Mouse (Mus musculus) MEL (cell line): Measurements from ENCODE around the gene Hectd4. TPM values are rescaled to one million over a fixed set of nuclear protein-coding genes. Genes with fewer than 3 reads are reported as not detected.

Experiments
- DNase-seq: peaks from one replicate; pipeline ENCODE4 v3.0.0; 2011; ENCODE audit warnings: low read depth, low spot score
- H3K27ac ChIP-seq: 2 replicates; pipeline ENCODE4 v1.5.1; 2012; ENCODE audit warnings: low read depth, mild to moderate bottlenecking, control low read depth, low read length, moderate library complexity; ENCODE audit not compliant: control insufficient read depth
- H3K27me3 ChIP-seq, 2 experiments: fragments of 150-350 bp in 1 of 2; sonication (generic) in 1 of 2; 2 replicates each; pipeline ENCODE4 v1.6.1; 2012; ENCODE audit warnings: low read length in 2 of 2, mild to moderate bottlenecking in 2 of 2, improper control_type of control experiment in 1 of 2, moderate library complexity in 1 of 2; ENCODE audit not compliant: insufficient read depth in 2 of 2, control insufficient read depth in 1 of 2
- H3K36me3 ChIP-seq, 2 experiments: 2 replicates each; pipeline ENCODE4 v1.6.1; 2012 to 2014; ENCODE audit warnings: low read length in 2 of 2, improper control_type of control experiment in 1 of 2, inconsistent platforms in 1 of 2, mild to moderate bottlenecking in 1 of 2; ENCODE audit not compliant: insufficient read depth in 2 of 2, control insufficient read depth in 1 of 2
- H3K4me1 ChIP-seq, 2 experiments: fragments of 150-350 bp in 1 of 2; sonication (generic) in 1 of 2; 2 replicates each; pipeline ENCODE4 v1.6.1; 2012; ENCODE audit warnings: low read length in 2 of 2, improper control_type of control experiment in 1 of 2, mild to moderate bottlenecking in 1 of 2; ENCODE audit not compliant: insufficient read depth in 2 of 2, control insufficient read depth in 1 of 2
- H3K4me3 ChIP-seq, 2 experiments: fragments of 150-350 bp in 1 of 2; sonication (generic) in 1 of 2; 2 replicates each; pipeline ENCODE4 v1.5.1; 2012; ENCODE audit warnings: low read depth in 2 of 2, low read length in 2 of 2, mild to moderate bottlenecking in 2 of 2, moderate library complexity in 2 of 2, control low read depth in 1 of 2, improper control_type of control experiment in 1 of 2; ENCODE audit not compliant: control insufficient read depth in 1 of 2, insufficient read depth in 1 of 2
- H3K79me2 ChIP-seq: 2 replicates; pipeline ENCODE4 v1.6.1; 2012; ENCODE audit warnings: mild to moderate bottlenecking, low read length, moderate library complexity; ENCODE audit not compliant: control insufficient read depth, poor library complexity, insufficient read depth
- H3K9ac ChIP-seq: 2 replicates; pipeline ENCODE4 v1.6.1; 2012; ENCODE audit warnings: low read depth, mild to moderate bottlenecking, control low read depth, low read length, moderate library complexity; ENCODE audit not compliant: control insufficient read depth, poor library complexity, severe bottlenecking
- H3K9me3 ChIP-seq: fragments of 150-350 bp; sonication (generic); replicated peaks from 2 replicates; pipeline ENCODE4 v1.6.1; 2012; ENCODE audit warnings: mild to moderate bottlenecking, low read length, improper control_type of control experiment, moderate library complexity; ENCODE audit not compliant: insufficient read depth
- E2F4 ChIP-seq: IDR thresholded peaks from 2 replicates; pipeline ENCODE4 v1.6.1; 2011; ENCODE audit warnings: low read depth, low read length, improper control_type of control experiment, borderline replicate concordance
- EP300 ChIP-seq, 2 experiments: IDR thresholded peaks; 2 replicates each; pipeline ENCODE4 v1.6.1; 2011; ENCODE audit warnings: improper control_type of control experiment in 2 of 2, low read length in 2 of 2, low read depth in 1 of 2, mild to moderate bottlenecking in 1 of 2
- GABPA ChIP-seq: IDR thresholded peaks from 2 replicates; pipeline ENCODE4 v1.6.1; 2012; ENCODE audit warnings: low read depth, mild to moderate bottlenecking, inconsistent platforms, low read length, improper control_type of control experiment, moderate library complexity
- HCFC1 ChIP-seq: IDR thresholded peaks from 2 replicates; pipeline ENCODE4 v1.6.1; 2012; ENCODE audit warnings: low read depth, mild to moderate bottlenecking, inconsistent platforms, low read length, improper control_type of control experiment, moderate library complexity
- MAFK ChIP-seq: IDR thresholded peaks from 2 replicates; pipeline ENCODE4 v1.6.1; 2011; ENCODE audit warnings: low read depth, mild to moderate bottlenecking, low read length, improper control_type of control experiment, borderline replicate concordance
- MAX ChIP-seq: IDR thresholded peaks from 2 replicates; pipeline ENCODE4 v1.6.1; 2011; ENCODE audit warnings: low read length, improper control_type of control experiment
- MEF2A ChIP-seq: IDR thresholded peaks from 2 replicates; pipeline ENCODE4 v1.6.1; 2014; ENCODE audit warnings: low read depth, mild to moderate bottlenecking, inconsistent platforms, low read length, improper control_type of control experiment; ENCODE audit not compliant: poor library complexity, insufficient replicate concordance, severe bottlenecking; ENCODE audit errors: extremely low read depth
- MXI1 ChIP-seq: IDR thresholded peaks from 2 replicates; pipeline ENCODE4 v1.6.1; 2011; ENCODE audit warnings: mild to moderate bottlenecking, low read depth, low read length, improper control_type of control experiment
- NRF1 ChIP-seq: IDR thresholded peaks from 2 replicates; pipeline ENCODE4 v1.6.1; 2014; ENCODE audit warnings: low read depth, mild to moderate bottlenecking, inconsistent platforms, low read length, improper control_type of control experiment, moderate library complexity; ENCODE audit not compliant: poor library complexity, insufficient read depth, severe bottlenecking
- POLR2A ChIP-seq, 2 experiments: IDR thresholded peaks; 2 replicates each; pipeline ENCODE4 v1.6.1; 2011 to 2012; ENCODE audit warnings: low read length in 2 of 2, mild to moderate bottlenecking in 2 of 2, control low read depth in 1 of 2, improper control_type of control experiment in 1 of 2, low read depth in 1 of 2, moderate library complexity in 1 of 2; ENCODE audit not compliant: control insufficient read depth in 1 of 2, insufficient read depth in 1 of 2, poor library complexity in 1 of 2
- POLR2AphosphoS2 ChIP-seq: IDR thresholded peaks from 2 replicates; pipeline ENCODE4 v1.6.1; 2011; ENCODE audit warnings: low read length, improper control_type of control experiment
- RCOR1 ChIP-seq: IDR thresholded peaks from 2 replicates; pipeline ENCODE4 v1.6.1; 2012; ENCODE audit warnings: low read depth, mild to moderate bottlenecking, inconsistent platforms, low read length, improper control_type of control experiment
- SIN3A ChIP-seq: IDR thresholded peaks from 2 replicates; pipeline ENCODE4 v1.6.1; 2012; ENCODE audit warnings: low read length, improper control_type of control experiment, inconsistent platforms
- TAL1 ChIP-seq: IDR thresholded peaks from 2 replicates; pipeline ENCODE4 v1.6.1; 2012; ENCODE audit warnings: mild to moderate bottlenecking, inconsistent platforms, low read length, moderate library complexity, mixed read lengths
- USF1 ChIP-seq: IDR thresholded peaks from 2 replicates; pipeline ENCODE4 v1.6.1; 2014; ENCODE audit warnings: low read depth, mild to moderate bottlenecking, inconsistent platforms, low read length, improper control_type of control experiment, moderate library complexity
- ZNF384 ChIP-seq: IDR thresholded peaks from 2 replicates; pipeline ENCODE4 v1.6.1; 2012; ENCODE audit warnings: low read depth, mild to moderate bottlenecking, inconsistent platforms, low read length, improper control_type of control experiment
- polyA plus RNA-seq, 2 experiments: library from polyadenylated mRNA; stranded (reverse) in 1 of 2; unstranded in 1 of 2; fragments of >175 nt in 1 of 2; fragments of >200 nt in 1 of 2; gene quantifications; 2 replicates each; pipeline versions ENCODE4 v1.2.1 to v1.2.4; 2012; ENCODE audit warnings: low replicate concordance in 2 of 2, low read depth in 1 of 2; ENCODE audit not compliant: insufficient read length in 2 of 2, insufficient read depth in 1 of 2, missing spikeins in 1 of 2
- total RNA-seq: library from RNA; depleted of rRNA; stranded (reverse); fragments of 300-350 nt; gene quantifications from 2 replicates; pipeline ENCODE4 v1.2.3, GENCODE M21; 2012

Gene Hectd4
- total and polyA plus RNA-seq, 3 experiments: 7.0 to 10.8 TPM; not detected in 1

- Histone ChIP-seq H3K79me2 (no peaks in the 10 kb centered on the region), H3K9me3 (no peaks in the 10 kb centered on the region), H3K27ac (no peak overlapping the region), H3K27me3 (no peaks in the 10 kb centered on the region), H3K9ac (no peak overlapping the region), H3K36me3 (peaks cover 0 to 6% of the 10 kb centered on the region in 2 experiments; a peak in 2 of 4 replicates), H3K4me1 (no peaks in the 10 kb centered on the region), H3K4me3 (no peak overlapping the region)
- DNase-seq: no peak
- TF ChIP-seq MAX: no peak
- no peak for TF ChIP-seq ZNF384
- no peak for TF ChIP-seq SIN3A
- no peak for TF ChIP-seq MXI1
- no peak for TF ChIP-seq NRF1
- TF ChIP-seq, all 39 proteins: peak for 0
These were observed 111.7 kb downstream of the Hectd4 start for GRCm38 (mm10) chr5:121331731-121332130.

- Histone ChIP-seq H3K9me3 (no peaks in the 10 kb centered on the region), H3K27ac (no peak overlapping the region), H3K79me2 (no peaks in the 10 kb centered on the region), H3K4me3 (no peak overlapping the region), H3K9ac (no peak overlapping the region), H3K27me3 (no peaks in the 10 kb centered on the region)
- no peak for TF ChIP-seq POLR2AphosphoS2
- no peak for TF ChIP-seq POLR2A (IDR thresholded peaks at IDR 0.05; ENCODE audit: control insufficient read depth in 1 of 2, insufficient read depth in 1 of 2, low read depth in 1 of 2, low read length in 2 of 2, poor library complexity in 1 of 2)
- TF ChIP-seq RCOR1: no peak
- TF ChIP-seq, all 39 proteins: peak for 0
- no peak for DNase-seq
- Histone ChIP-seq H3K36me3 (peaks cover 0 to 7% of the 10 kb centered on the region in 2 experiments; a peak in 2 of 4 replicates), H3K4me1 (no peaks in the 10 kb centered on the region)
These were observed 114.0 kb downstream of the Hectd4 start for GRCm38 (mm10) chr5:121333976-121334375.

GRCm38 (mm10) chr5:121334454-121334853 is 114.4 kb downstream of the Hectd4 start:
- no peaks in the 10 kb centered on the region for H3K9me3 ChIP-seq
- no peaks in the 10 kb centered on the region for H3K4me1 ChIP-seq
- no peak overlapping the region for H3K4me3 ChIP-seq
- H3K9ac ChIP-seq: no peak overlapping the region
- H3K27ac ChIP-seq: no peak overlapping the region
- DNase-seq: no peak
- peaks cover 0 to 6% of the 10 kb centered on the region in 2 experiments; a peak in 2 of 4 replicates for H3K36me3 ChIP-seq
- H3K79me2 ChIP-seq: no peaks in the 10 kb centered on the region
- H3K27me3 ChIP-seq: no peaks in the 10 kb centered on the region
- TF ChIP-seq TAL1 (no peak), E2F4 (no peak)
- TF ChIP-seq, all 39 proteins: peak for 0

- peaks cover 0 to 6% of the 10 kb centered on the region in 2 experiments; a peak in 2 of 4 replicates for H3K36me3 ChIP-seq
- H3K4me3 ChIP-seq: no peak overlapping the region
These were observed 115.4 kb downstream of the Hectd4 start for GRCm38 (mm10) chr5:121335426-121335825.

More at GRCm38 (mm10) chr5:121335426-121335825, 115.4 kb downstream of the Hectd4 start:
- no peak for TF ChIP-seq HCFC1
- TF ChIP-seq GABPA: no peak
- no peak for TF ChIP-seq USF1
- TF ChIP-seq MAFK: no peak
- no peak for TF ChIP-seq MEF2A
- TF ChIP-seq EP300 (IDR thresholded peaks at IDR 0.05; ENCODE audit: low read depth in 1 of 2, low read length in 2 of 2): no peak
- Histone ChIP-seq H3K27ac (no peak overlapping the region), H3K9me3 (no peaks in the 10 kb centered on the region), H3K9ac (no peak overlapping the region), H3K79me2 (no peaks in the 10 kb centered on the region), H3K4me1 (no peaks in the 10 kb centered on the region), H3K27me3 (no peaks in the 10 kb centered on the region)
- no peak for DNase-seq
